Comparison of ENCODE assay signal across 9 mouse cellular contexts in genomic region chr4:58401973-58402501, GRCm38 (mm10).
DNase-seq lines count a peak whose midpoint lies in the region; ATAC-seq and TF ChIP-seq lines count a peak whose summit lies in the region.
"Had no signal": no experiment of that assay in that cellular context is flagged by ENCODE, and none has a peak within 500 bp of the region (broad histone marks: within the 10 kb centered on the region; RNA-seq: fewer than 3 reads in every experiment).

No protein-coding gene starts in this region.

- peak; percentile 66 for DNase-seq in hindbrain, postnatal 0 days (ENCODE audit: low spot score)
- DNase-seq in hindbrain, embryonic 10.5 days (ENCODE audit: low spot score): no peak
- DNase-seq in NIH3T3 (ENCODE audit: low read depth): peak; percentile 91
- peak; percentile 76 to 80 for DNase-seq in frontal cortex, adult 2 months (ENCODE audit: extremely low spot score in 1 of 2, low spot score in 1 of 2)
- no peak for DNase-seq in kidney, adult 8-10 months
- DNase-seq: gastrocnemius, postnatal 36 days had no signal

- no peak for TF ChIP-seq CTCF in hindbrain, postnatal 0 days (IDR thresholded peaks at IDR 0.05; ENCODE audit: low read depth)

- no peaks in the 10 kb centered on the region for H3K9me3 ChIP-seq in hindbrain, postnatal 0 days (ENCODE audit: low read length)
- H3K9me3 ChIP-seq in hindbrain, embryonic 10.5 days: no peaks in the 10 kb centered on the region
- no peaks in the 10 kb centered on the region for H3K9me3 ChIP-seq in intestine, embryonic 15.5 days
- H3K9me3 ChIP-seq: liver, embryonic 15.5 days had no signal

- no peak overlapping the region for H3K4me2 ChIP-seq in hindbrain, postnatal 0 days (ENCODE audit: low read depth, low read length)
- H3K4me2 ChIP-seq in intestine, embryonic 15.5 days (replicated peaks): no peak overlapping the region
- H3K4me2 ChIP-seq: liver, embryonic 15.5 days had no signal

- WGBS in hindbrain, postnatal 0 days: 52% methylated on average over 4 of the region's 4 CpGs
- 89% methylated on average over 4 of the region's 4 CpGs for WGBS in hindbrain, embryonic 10.5 days
- 81% methylated on average over 4 of the region's 4 CpGs for WGBS in intestine, embryonic 15.5 days

- no peak overlapping the region for H3K4me3 ChIP-seq in hindbrain, postnatal 0 days (ENCODE audit: low read length)
- H3K4me3 ChIP-seq in hindbrain, embryonic 10.5 days: no peak overlapping the region
- no peak overlapping the region for H3K4me3 ChIP-seq in intestine, embryonic 15.5 days (replicated peaks)
- H3K4me3 ChIP-seq: liver, embryonic 15.5 days had no signal

- no peak overlapping the region for H3K27ac ChIP-seq in hindbrain, postnatal 0 days
- no peak overlapping the region for H3K27ac ChIP-seq in hindbrain, embryonic 10.5 days
- no peak overlapping the region for H3K27ac ChIP-seq in intestine, embryonic 15.5 days
- H3K27ac ChIP-seq: liver, embryonic 15.5 days had no signal

- H3K9ac ChIP-seq in hindbrain, postnatal 0 days (replicated peaks; ENCODE audit: low read length): no peak overlapping the region
- H3K9ac ChIP-seq in intestine, embryonic 15.5 days: no peak overlapping the region
- H3K9ac ChIP-seq: liver, embryonic 15.5 days had no signal

- ATAC-seq in hindbrain, postnatal 0 days: peak; percentile 72
- ATAC-seq in megakaryocyte progenitor cell, adult 5-6 weeks (replicated peaks; ENCODE audit: poor library complexity): peak; percentile 46
- ATAC-seq in intestine, embryonic 15.5 days: no peak

- no peaks in the 10 kb centered on the region for H3K4me1 ChIP-seq in hindbrain, postnatal 0 days (ENCODE audit: insufficient read depth, low read length)
- H3K4me1 ChIP-seq in hindbrain, embryonic 10.5 days (replicated peaks): no peaks in the 10 kb centered on the region
- H3K4me1 ChIP-seq in intestine, embryonic 15.5 days (replicated peaks): no peaks in the 10 kb centered on the region
- H3K4me1 ChIP-seq: liver, embryonic 15.5 days had no signal

- H3K36me3 ChIP-seq in hindbrain, postnatal 0 days (ENCODE audit: insufficient read depth, low read length): no peaks in the 10 kb centered on the region
- no peaks in the 10 kb centered on the region for H3K36me3 ChIP-seq in hindbrain, embryonic 10.5 days
- H3K36me3 ChIP-seq in intestine, embryonic 15.5 days: no peaks in the 10 kb centered on the region
- H3K36me3 ChIP-seq: liver, embryonic 15.5 days had no signal

- no peaks in the 10 kb centered on the region for H3K27me3 ChIP-seq in hindbrain, postnatal 0 days (ENCODE audit: insufficient read depth, low read length)
- H3K27me3 ChIP-seq in hindbrain, embryonic 10.5 days (ENCODE audit: insufficient read depth, poor library complexity, severe bottlenecking): no peaks in the 10 kb centered on the region
- no peaks in the 10 kb centered on the region for H3K27me3 ChIP-seq in intestine, embryonic 15.5 days (replicated peaks)
- H3K27me3 ChIP-seq: liver, embryonic 15.5 days had no signal

Comparison
In these comparisons a context has a peak if more than half of its experiments do, and no peak if none do; other contexts are left out.
1. DNase-seq: peak in hindbrain, postnatal 0 days (single experiment), NIH3T3 (single experiment) and frontal cortex, adult 2 months (2 of 2); none in hindbrain, embryonic 10.5 days (single experiment) and kidney, adult 8-10 months (0 of 2).